Comparison of ENCODE assay signal across 14 mouse cellular contexts in the genomic region with DNA sequence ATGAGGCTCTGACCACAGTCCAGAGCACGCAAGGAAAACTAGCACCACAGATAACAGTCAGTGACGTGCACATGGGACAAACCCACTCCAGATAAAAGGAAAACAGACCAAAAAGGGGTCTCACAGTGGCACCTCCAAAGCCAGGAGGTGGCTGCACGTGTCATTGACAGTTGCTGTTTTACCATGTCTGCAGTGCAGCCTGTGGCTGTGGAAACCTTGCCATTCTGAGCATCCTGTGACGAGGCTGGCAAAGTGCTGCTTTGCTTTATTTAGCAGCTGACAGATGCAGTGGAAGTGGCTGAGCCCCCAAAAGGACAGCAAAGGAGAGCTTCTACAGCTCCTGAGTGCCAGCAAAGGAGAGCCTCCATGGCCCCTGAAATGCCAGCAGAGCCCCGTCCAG.
A peak's percentile ranks its signal among the peaks of the same experiment; 100 is the strongest.
DNase-seq lines count a peak whose midpoint lies in the region; ATAC-seq lines count a peak whose summit lies in the region.
"Had no signal": no experiment of that assay in that cellular context is flagged by ENCODE, and none has a peak within 500 bp of the region (broad histone marks: within the 10 kb centered on the region; RNA-seq: fewer than 3 reads in every experiment).

No protein-coding gene starts in this region.

- no peak overlapping the region for H3K27ac ChIP-seq in forebrain, embryonic 16.5 days (ENCODE audit: low read length)
- no peak overlapping the region for H3K27ac ChIP-seq in forebrain, embryonic 11.5 days (ENCODE audit: low read depth, low read length)
- H3K27ac ChIP-seq: neural tube, embryonic 12.5 days had no signal

- no peaks in the 10 kb centered on the region for H3K36me3 ChIP-seq in forebrain, embryonic 16.5 days (ENCODE audit: control insufficient read depth, insufficient read depth)
- H3K36me3 ChIP-seq in forebrain, embryonic 11.5 days (ENCODE audit: control insufficient read depth, insufficient read depth, low read length): no peaks in the 10 kb centered on the region
- H3K36me3 ChIP-seq: neural tube, embryonic 12.5 days had no signal

- peaks cover 6% of the 10 kb centered on the region for H3K4me1 ChIP-seq in forebrain, embryonic 16.5 days (replicated peaks; ENCODE audit: control insufficient read depth, insufficient read depth, low read length)
- H3K4me1 ChIP-seq in forebrain, embryonic 11.5 days (replicated peaks; ENCODE audit: control insufficient read depth, insufficient read depth, low read length): no peaks in the 10 kb centered on the region
- H3K4me1 ChIP-seq: neural tube, embryonic 12.5 days had no signal

- DNase-seq in frontal cortex, postnatal 25 days (ENCODE audit: low spot score in 2 of 2): no peak
- peak; percentile 31 to 42 for DNase-seq in frontal cortex, postnatal 10 days (ENCODE audit: low spot score in 2 of 2)
- peak; percentile 56 to 73 for DNase-seq in heart, postnatal 10 days
- DNase-seq in right cerebral cortex, postnatal 25 days: peak; percentile 62
- no peak for DNase-seq in forebrain, embryonic 11.5 days (ENCODE audit: low spot score)
- DNase-seq: adrenal gland, postnatal 10 days; lung, adult 18-20 months had no signal

- intact Hi-C loops in heart, postnatal 10 days (cut with DNase I): no loop called here

- no peaks in the 10 kb centered on the region for H3K27me3 ChIP-seq in forebrain, embryonic 16.5 days (replicated peaks; ENCODE audit: control insufficient read depth, insufficient read depth, low read length)
- no peaks in the 10 kb centered on the region for H3K27me3 ChIP-seq in forebrain, embryonic 11.5 days (ENCODE audit: control insufficient read depth, insufficient read depth, low read length)
- H3K27me3 ChIP-seq: neural tube, embryonic 12.5 days had no signal

- no peak overlapping the region for H3K9ac ChIP-seq in forebrain, embryonic 16.5 days (replicated peaks; ENCODE audit: low read depth, low read length)
- H3K9ac ChIP-seq in forebrain, embryonic 11.5 days (ENCODE audit: low read length): no peak overlapping the region
- H3K9ac ChIP-seq: neural tube, embryonic 12.5 days had no signal

- ATAC-seq in frontal cortex, adult (ENCODE audit: low TSS enrichment): peak; percentile 77
- ATAC-seq in forebrain, embryonic 16.5 days: no peak
- no peak for ATAC-seq in CD4-positive, CD25-positive, alpha-beta regulatory T cell, adult 4 months
- no peak for ATAC-seq in forebrain, embryonic 11.5 days (replicated peaks; ENCODE audit: low FRiP score)
- ATAC-seq: intestine, postnatal 0 days had no signal

- no peak overlapping the region for H3K4me3 ChIP-seq in forebrain, embryonic 16.5 days (replicated peaks; ENCODE audit: low read length)
- H3K4me3 ChIP-seq in forebrain, embryonic 11.5 days (ENCODE audit: low read depth, low read length): no peak overlapping the region
- H3K4me3 ChIP-seq: erythroblast, embryonic 14.5 days; neural tube, embryonic 12.5 days had no signal

- no peak overlapping the region for H3K4me2 ChIP-seq in forebrain, embryonic 16.5 days (ENCODE audit: low read length)
- no peak overlapping the region for H3K4me2 ChIP-seq in forebrain, embryonic 11.5 days (ENCODE audit: low read depth, low read length, severe bottlenecking)
- H3K4me2 ChIP-seq: midbrain, embryonic 11.5 days; neural tube, embryonic 12.5 days had no signal

- 82% methylated on average over 5 of the region's 5 CpGs for WGBS in forebrain, embryonic 16.5 days
- 93% methylated on average over 5 of the region's 5 CpGs for WGBS in forebrain, embryonic 11.5 days

- H3K9me3 ChIP-seq in forebrain, embryonic 16.5 days (ENCODE audit: control insufficient read depth, low read length): no peaks in the 10 kb centered on the region
- H3K9me3 ChIP-seq in forebrain, embryonic 11.5 days (ENCODE audit: control insufficient read depth, low read length): no peaks in the 10 kb centered on the region
- H3K9me3 ChIP-seq: neural tube, embryonic 12.5 days had no signal

Comparison
In these comparisons a context has a peak if more than half of its experiments do, and no peak if none do; other contexts are left out.
1. DNase-seq: peak in frontal cortex, postnatal 10 days (2 of 2), heart, postnatal 10 days (2 of 2) and right cerebral cortex, postnatal 25 days (single experiment); none in frontal cortex, postnatal 25 days (0 of 2) and forebrain, embryonic 11.5 days (single experiment).